Mouse (Mus musculus) MEL (cell line): ENCODE measurements around the gene Slitrk4.

Source experiments
- CTCF ChIP-seq, 3 experiments: IDR thresholded peaks in 2 of 3; conservative IDR thresholded peaks in 1 of 3; 2 replicates each; pipeline ENCODE4 v1.5.1; 2011 to 2012; ENCODE audit warnings: low read length in 3 of 3, low read depth in 2 of 3, mild to moderate bottlenecking in 2 of 3, improper control_type of control experiment in 1 of 3, inconsistent platforms in 1 of 3, mixed read lengths in 1 of 3, moderate library complexity in 1 of 3; ENCODE audit not compliant: control insufficient read depth in 1 of 3, insufficient read depth in 1 of 3, poor library complexity in 1 of 3, severe bottlenecking in 1 of 3
- E2F4 ChIP-seq: IDR thresholded peaks from 2 replicates; pipeline ENCODE4 v1.6.1; 2011; ENCODE audit warnings: low read depth, low read length, improper control_type of control experiment, borderline replicate concordance
- GATA1 ChIP-seq: IDR thresholded peaks from 2 replicates; pipeline ENCODE4 v1.6.1; 2011; ENCODE audit warnings: low read depth, low read length, improper control_type of control experiment
- MAFK ChIP-seq: IDR thresholded peaks from 2 replicates; pipeline ENCODE4 v1.6.1; 2011; ENCODE audit warnings: low read depth, mild to moderate bottlenecking, low read length, improper control_type of control experiment, borderline replicate concordance
- POLR2A ChIP-seq, 2 experiments: IDR thresholded peaks; 2 replicates each; pipeline ENCODE4 v1.6.1; 2011 to 2012; ENCODE audit warnings: low read length in 2 of 2, mild to moderate bottlenecking in 2 of 2, control low read depth in 1 of 2, improper control_type of control experiment in 1 of 2, low read depth in 1 of 2, moderate library complexity in 1 of 2; ENCODE audit not compliant: control insufficient read depth in 1 of 2, insufficient read depth in 1 of 2, poor library complexity in 1 of 2
- USF1 ChIP-seq: IDR thresholded peaks from 2 replicates; pipeline ENCODE4 v1.6.1; 2014; ENCODE audit warnings: low read depth, mild to moderate bottlenecking, inconsistent platforms, low read length, improper control_type of control experiment, moderate library complexity
- ZKSCAN1 ChIP-seq: IDR thresholded peaks from 2 replicates; pipeline ENCODE4 v1.6.1; 2012; ENCODE audit warnings: low read depth, mild to moderate bottlenecking, inconsistent platforms, low read length, improper control_type of control experiment, moderate library complexity

DNA sequence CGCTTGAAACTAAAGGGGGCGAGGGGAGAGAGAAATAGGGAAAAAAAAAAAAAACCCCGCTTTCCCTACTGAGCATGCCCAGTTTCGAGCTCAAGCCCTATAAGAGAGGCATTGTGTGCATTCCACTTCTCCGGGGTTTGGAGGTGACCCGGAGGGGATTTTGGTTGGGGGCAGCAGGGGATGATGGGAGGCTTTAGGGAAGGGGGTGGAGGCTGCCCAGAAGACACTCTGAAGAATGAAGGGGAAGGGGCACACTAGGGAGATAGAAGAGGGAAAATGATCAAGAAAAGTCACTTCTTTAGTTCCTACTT lies 1.1 kb upstream of the Slitrk4 start:
- no peak for TF ChIP-seq USF1
- no peak for TF ChIP-seq ZKSCAN1
- TF ChIP-seq POLR2A (IDR thresholded peaks at IDR 0.05; ENCODE audit: control insufficient read depth in 1 of 2, insufficient read depth in 1 of 2, low read depth in 1 of 2, low read length in 2 of 2, poor library complexity in 1 of 2) = no peak
- TF ChIP-seq GATA1 = no peak
- TF ChIP-seq CTCF (IDR thresholded peaks at IDR 0.05 in 2 of 3, conservative IDR thresholded peaks at IDR 0.05 in 1 of 3; ENCODE audit: control insufficient read depth in 1 of 3, insufficient read depth in 1 of 3, low read depth in 2 of 3, low read length in 3 of 3, poor library complexity in 1 of 3, severe bottlenecking in 1 of 3) = no peak
- TF ChIP-seq E2F4 = no peak
- TF ChIP-seq MAFK = no peak
